Mouse (Mus musculus) brain, embryonic 14.5 days (tissue): ENCODE data around the gene Uba52. TPM values are rescaled to one million over a fixed set of nuclear protein-coding genes. Genes with fewer than 3 reads are reported as not detected.

ENCODE experiments used
- DNase-seq: peaks from one replicate; pipeline ENCODE4 v3.0.0-alpha.2; 2011; ENCODE audit warnings: low read depth
- CTCF ChIP-seq: fragments of 200-500 bp; IDR thresholded peaks from 2 replicates; pipeline ENCODE4 v1.5.1; 2012; ENCODE audit warnings: inconsistent platforms, mild to moderate bottlenecking, moderate library complexity, borderline replicate concordance; ENCODE audit not compliant: insufficient read depth, insufficient read length; ENCODE audit errors: extremely low read depth
- POLR2A ChIP-seq: fragments of 200-500 bp; IDR thresholded peaks from 2 replicates; pipeline ENCODE4 v1.6.1; 2012; ENCODE audit warnings: mild to moderate bottlenecking, inconsistent platforms, borderline replicate concordance; ENCODE audit not compliant: poor library complexity, insufficient read depth, insufficient read length, severe bottlenecking; ENCODE audit errors: extremely low read depth
- polyA plus RNA-seq: library from polyadenylated mRNA; depleted of rRNA; stranded (reverse); fragments of >200 nt; gene quantifications from 2 replicates; pipeline ENCODE4 v1.2.3, GENCODE M21; 2012; rRNA removed

Uba52 gene
- polyA plus RNA-seq, 1 experiment = 1,241 TPM

DNA sequence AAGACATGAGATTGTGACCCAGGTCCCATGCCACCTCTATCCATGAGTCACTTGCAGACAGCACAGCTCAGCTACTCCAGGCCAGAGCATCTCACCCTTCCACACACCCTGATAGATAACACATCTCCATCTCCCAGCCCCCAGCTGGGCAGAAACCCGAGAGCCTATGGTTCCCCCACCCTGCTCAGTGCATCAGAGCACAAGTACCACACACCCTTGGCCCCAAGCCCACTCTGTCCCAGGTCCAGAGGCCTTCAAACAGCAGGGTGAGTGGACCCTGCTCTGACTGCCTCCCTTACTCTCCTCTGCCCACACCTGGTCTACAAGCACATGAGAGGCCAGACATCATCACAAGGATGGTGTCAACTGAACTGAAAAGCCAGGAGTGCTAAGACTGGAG is 42.7 kb downstream of the Uba52 start:
- no peak for TF ChIP-seq CTCF
- DNase-seq = no peak

DNA sequence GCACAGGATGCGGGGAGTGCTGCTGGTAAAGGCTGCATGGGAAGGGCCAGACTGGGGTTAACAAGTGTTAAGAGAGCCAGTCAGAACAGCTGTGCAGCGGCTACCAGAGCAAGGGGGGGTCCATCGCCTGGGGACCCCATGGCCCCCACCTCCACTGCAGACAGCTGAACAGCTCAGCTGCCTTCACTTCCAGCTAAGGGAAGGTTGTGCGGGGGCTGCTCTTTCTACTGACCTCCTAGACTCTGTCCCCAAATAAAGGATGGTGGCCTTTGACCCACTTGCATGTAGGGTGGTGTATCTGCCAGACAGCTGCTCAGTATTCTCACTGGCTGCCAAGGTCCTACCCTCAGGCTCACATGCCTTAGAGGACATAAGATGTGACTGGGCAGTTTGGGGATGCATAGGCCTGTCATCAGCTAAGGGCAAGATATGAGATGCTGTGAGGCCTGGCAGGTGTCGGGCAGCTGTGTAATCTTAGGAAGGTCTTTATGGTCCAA is 43.3 kb downstream of the Uba52 start:
- TF ChIP-seq POLR2A (no peak), CTCF (no peak)
- DNase-seq = no peak

DNA sequence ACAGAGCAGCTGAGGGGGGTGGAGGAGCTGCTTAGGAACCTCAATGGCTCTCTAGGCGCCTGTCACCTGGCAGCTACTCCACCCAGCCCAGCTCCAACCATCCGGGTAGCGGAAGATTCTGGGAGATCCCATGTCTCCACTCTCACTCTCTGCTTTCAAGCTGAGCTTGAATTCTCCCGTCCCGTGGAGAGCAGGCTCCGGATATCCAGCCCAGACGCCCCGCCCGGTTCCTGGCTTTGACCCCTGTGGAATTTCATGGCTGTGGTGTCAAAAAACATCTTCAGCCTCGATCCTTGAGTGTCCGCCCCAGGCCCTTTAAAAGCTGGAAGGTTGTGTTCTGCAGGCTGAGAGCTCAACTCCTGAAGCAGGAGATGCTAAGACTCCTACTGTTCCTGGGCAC is 43.8 kb downstream of the Uba52 start:
- DNase-seq = no peak

DNA sequence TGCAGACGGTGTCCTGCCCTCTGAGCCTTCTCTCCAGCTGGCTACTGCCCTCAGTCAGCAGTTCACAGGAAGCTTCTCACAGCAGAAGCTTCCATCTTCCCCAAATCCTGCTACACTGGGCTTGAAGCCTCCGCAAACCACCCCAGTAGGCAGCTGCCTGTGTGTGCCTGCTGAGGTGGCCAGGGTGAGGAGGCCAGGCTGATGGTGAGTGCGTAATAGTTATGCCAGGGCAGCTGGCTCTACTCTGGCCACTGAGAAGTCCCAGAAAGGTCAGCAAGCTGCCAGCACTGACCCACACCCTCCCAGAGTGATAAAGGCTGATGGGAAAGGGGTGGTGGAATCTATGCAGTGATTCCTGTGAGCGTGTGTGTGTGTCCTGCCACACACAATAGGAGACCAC is 44.3 kb downstream of the Uba52 start:
- no peak for DNase-seq
- TF ChIP-seq POLR2A (no peak), CTCF (no peak)

More for the DNA sequence above, 43.8 kb downstream of the Uba52 start:
- TF ChIP-seq CTCF (no peak), POLR2A (no peak)

DNA sequence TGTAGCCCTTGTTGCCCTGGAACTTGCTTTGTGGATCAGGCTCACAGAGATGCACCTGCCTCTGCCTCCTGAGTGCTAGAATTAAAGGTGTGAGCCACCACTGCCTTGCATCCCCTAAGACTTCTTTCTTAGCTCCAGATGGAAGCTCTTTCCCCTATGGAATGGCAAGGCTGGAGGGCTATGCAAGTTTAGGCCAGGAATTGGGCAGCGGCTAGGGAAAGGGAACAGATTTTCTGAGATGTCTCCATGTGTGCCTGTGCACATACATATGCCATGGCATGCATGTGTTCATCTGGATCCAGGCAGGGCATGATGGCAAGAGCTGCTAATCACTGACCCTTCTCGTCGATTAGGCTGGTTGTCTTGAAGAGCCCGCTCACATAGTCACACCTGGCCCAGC is 44.9 kb downstream of the Uba52 start:
- TF ChIP-seq POLR2A (no peak), CTCF (no peak)
- no peak for DNase-seq

DNA sequence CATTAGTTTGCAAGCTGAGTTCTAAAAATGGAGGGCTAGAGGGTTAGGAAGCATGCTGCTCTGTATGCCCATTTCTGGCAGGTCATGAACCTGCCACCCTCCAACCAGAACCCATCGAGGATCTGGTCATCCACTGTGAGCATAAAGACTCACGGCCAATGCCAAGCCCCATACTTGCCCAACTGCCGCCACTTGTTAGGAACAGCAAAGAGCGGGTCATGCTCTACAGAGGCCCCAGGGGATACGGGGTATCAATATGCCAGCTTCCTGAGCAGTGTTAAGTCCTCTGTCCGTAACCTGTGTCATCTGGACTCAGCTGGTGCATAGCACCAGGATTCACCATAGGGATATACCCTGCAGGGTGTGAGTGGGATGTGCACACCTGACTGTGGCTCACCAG is 46.4 kb downstream of the Uba52 start:
- DNase-seq = no peak
- no peak for TF ChIP-seq POLR2A

DNA sequence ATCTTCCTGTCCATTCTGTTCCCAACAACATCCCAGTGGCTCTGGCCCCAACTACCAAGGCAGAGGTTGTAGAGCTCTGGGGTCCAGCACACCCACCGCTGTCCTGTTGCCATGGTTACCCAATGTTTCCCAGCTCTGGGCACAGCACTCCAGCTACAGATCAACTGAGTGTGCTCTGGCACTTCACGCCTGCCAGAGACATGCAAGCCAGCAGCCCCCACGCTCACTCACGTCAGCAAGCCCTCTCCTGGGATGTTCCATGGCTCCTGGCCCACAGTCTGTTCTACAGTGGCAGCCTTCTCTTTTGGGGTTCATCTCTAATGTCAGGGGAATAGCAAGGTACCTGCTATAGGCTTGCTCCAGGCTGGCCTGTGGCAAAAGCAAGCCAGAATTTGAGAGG is 47.3 kb downstream of the Uba52 start:
- DNase-seq = no peak
- TF ChIP-seq CTCF (no peak), POLR2A (no peak)

DNA sequence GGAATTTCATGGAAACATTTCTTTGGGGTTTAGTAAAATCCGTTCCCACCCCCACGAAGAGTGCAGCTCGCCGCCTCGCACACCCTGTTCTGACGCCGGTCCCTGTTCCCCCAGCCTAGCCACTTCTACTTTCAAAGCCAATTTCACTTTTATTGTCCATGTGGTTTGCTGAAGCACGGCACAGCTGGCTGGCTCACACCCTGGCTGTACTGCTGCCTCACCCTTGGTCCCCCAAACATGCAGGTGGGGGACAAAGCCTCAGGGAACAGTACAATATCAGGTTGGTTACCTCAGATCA is 48.1 kb downstream of the Uba52 start:
- DNase-seq = no peak
- TF ChIP-seq CTCF = no peak

DNA sequence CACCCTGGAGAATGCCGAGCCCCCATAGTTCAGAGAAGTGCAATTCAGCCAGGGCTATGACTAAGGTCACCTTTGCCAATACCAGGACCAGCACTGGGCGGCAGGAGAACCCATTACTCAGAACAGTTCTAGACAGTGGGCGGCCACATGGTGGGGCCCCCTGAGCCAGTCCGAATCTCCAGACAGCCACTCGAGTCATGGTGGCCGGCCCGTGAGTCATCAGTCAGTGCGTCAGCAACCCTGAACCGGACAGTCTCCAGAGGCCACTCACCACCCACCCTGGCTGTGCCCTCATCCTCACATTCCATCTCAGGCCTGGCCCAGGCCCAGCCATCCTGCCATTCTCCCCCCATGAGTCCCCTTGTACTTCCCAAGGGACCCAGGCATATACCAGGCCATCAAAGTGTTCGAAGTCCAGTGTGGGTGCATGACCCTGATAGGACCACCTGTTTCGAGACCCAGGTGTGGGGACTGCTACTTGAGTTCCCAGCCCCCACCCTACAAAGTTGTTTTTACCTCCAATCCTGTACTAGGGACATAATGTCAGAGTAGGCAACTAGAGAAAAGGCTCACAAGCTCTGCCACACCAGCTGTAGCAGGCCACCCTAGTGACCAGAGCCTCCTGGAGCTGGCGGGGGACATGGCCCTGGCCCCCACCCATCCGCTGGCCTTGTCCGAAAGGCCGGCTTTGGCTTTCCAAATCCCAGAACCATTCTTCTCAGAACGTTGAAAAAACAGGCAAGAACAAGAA is 48.7 kb downstream of the Uba52 start:
- no peak for DNase-seq
- no peak for TF ChIP-seq POLR2A
- no peak for TF ChIP-seq CTCF

DNA sequence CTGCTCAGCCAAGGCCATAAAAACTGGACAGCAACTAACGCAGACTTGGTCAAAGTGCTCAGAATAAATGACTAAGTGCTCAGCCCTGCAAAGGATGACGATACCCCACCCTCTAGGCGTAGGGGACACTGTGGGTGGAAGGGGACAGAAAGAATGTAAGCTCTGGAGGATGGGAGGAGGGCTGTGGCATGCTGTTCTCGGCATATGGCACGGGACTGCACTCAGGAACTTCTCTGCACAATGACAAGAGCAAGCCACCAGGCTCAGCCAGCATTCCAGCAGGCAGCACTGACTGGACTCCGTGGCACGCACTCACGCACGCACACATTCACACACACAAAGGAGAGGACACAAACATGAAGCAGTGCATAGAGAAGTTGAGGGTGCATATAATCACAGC is 50.0 kb downstream of the Uba52 start:
- DNase-seq = no peak
- no peak for TF ChIP-seq POLR2A
- TF ChIP-seq CTCF = no peak

DNA sequence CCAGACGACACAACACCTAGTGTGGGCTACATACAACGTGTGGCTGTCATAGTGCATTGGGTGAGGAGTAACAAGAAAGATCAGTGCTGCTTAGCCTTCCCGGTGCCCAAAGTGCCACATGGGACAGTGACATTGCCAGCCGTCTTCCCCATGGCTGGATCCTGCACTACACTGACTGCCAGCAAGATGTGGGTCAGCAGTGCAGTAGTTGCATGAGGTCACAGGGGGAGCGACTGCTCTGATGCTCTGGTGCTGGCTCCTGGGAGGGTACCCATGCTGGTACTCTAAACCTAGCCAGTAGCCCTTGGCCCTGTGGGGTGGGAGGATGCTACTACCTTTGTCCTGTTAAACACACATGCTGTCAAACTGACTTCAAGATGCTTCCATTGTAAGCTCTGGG is 50.4 kb downstream of the Uba52 start:
- no peak for DNase-seq
- TF ChIP-seq CTCF = no peak
- TF ChIP-seq POLR2A = no peak

DNA sequence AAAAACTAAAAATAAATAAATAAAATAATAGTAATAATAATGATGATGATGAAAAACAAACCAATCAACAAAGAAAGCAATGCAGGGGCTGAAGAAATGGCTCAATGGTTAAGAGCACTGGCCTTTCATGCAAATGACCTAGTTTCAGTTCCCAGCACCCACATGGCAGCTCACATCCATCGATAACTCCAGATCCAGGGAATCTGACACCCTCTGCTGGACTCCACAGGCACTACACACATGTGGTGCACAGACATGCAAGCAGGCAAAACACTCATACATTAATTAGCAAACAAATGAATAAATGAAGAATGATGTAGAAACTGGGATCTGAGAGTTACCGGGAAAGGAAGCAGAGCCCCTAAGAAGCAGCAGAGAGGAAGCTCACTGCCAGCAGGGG is 51.0 kb downstream of the Uba52 start:
- TF ChIP-seq POLR2A = no peak
- TF ChIP-seq CTCF = no peak
- DNase-seq = no peak

DNA sequence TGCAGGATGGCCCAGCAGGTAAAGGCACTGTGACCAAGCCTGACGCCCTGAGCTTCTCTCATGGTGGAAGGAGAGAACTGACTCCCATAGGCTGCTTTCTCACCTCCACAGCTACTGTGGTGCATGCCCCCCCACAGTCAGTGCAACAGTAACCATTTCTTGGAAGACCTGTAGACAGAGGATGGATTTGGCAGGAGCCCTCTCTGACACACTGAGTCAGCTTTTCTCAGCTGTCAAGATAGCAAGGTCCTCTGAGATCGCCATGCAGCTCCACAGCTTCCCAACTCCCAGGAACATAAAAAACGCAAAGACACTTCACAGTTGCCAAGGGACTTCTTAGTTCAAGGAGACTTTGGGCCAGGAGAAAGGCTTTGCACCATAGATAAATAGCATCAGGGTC is 52.1 kb downstream of the Uba52 start:
- no peak for TF ChIP-seq CTCF
- TF ChIP-seq POLR2A = no peak

More for the DNA sequence above, 52.1 kb downstream of the Uba52 start:
- DNase-seq = no peak

Other genes starting within 250 kb of the Uba52 start
- 68.5 and 80.2 TPM in 2 replicates for gene Homer3, start 228.0 kb downstream of the Uba52 start, polyA plus RNA-seq
- gene Ddx49, start 208.3 kb downstream of the Uba52 start, polyA plus RNA-seq = 61.3 and 66.2 TPM in 2 replicates
- 263 and 350 TPM in 2 replicates for gene Cope, start 208.3 kb downstream of the Uba52 start, polyA plus RNA-seq
- 34.1 and 45.1 TPM in 2 replicates for gene Cers1, start 195.0 kb downstream of the Uba52 start, polyA plus RNA-seq
- gene Gdf1, start 181.0 kb downstream of the Uba52 start, polyA plus RNA-seq = 10.2 and 12.5 TPM in 2 replicates
- 20.5 and 40.3 TPM in 2 replicates for gene Upf1, start 157.5 kb downstream of the Uba52 start, polyA plus RNA-seq
- 0.12 and 0.64 TPM in 2 replicates for gene Comp, start 137.2 kb downstream of the Uba52 start, polyA plus RNA-seq
- gene Crtc1, start 71.2 kb downstream of the Uba52 start, polyA plus RNA-seq = 49.7 and 77.0 TPM in 2 replicates
- gene Klhl26, start 33.8 kb downstream of the Uba52 start, polyA plus RNA-seq = 46.7 and 50.6 TPM in 2 replicates
- 64.8 and 68.6 TPM in 2 replicates for gene Tmem59l, start 23.4 kb downstream of the Uba52 start, polyA plus RNA-seq
- gene Crlf1, start 17.6 kb downstream of the Uba52 start, polyA plus RNA-seq = 1.4 and 2.5 TPM in 2 replicates
- gene Rex1bd, start 4.0 kb downstream of the Uba52 start, polyA plus RNA-seq = 175 and 234 TPM in 2 replicates
- 485 and 597 TPM in 2 replicates for gene Fkbp8, start 16.9 kb upstream of the Uba52 start, polyA plus RNA-seq
- gene Kxd1, start 17.2 kb upstream of the Uba52 start, polyA plus RNA-seq = 44.5 and 52.0 TPM in 2 replicates
- 26.6 and 27.0 TPM in 2 replicates for gene Ell, start 28.7 kb upstream of the Uba52 start, polyA plus RNA-seq
- 165 and 231 TPM in 2 replicates for gene Isyna1, start 83.6 kb upstream of the Uba52 start, polyA plus RNA-seq
- gene Ssbp4, start 98.1 kb upstream of the Uba52 start, polyA plus RNA-seq = 202 and 236 TPM in 2 replicates
- gene Lrrc25, start 105.4 kb upstream of the Uba52 start, polyA plus RNA-seq = 1.4 TPM in 2 replicates
- gene Gdf15, start 121.7 kb upstream of the Uba52 start, polyA plus RNA-seq = 0.23 and 0.26 TPM in 2 replicates
- gene Pgpep1, start 149.6 kb upstream of the Uba52 start, polyA plus RNA-seq = 80.8 and 83.7 TPM in 2 replicates
- gene Lsm4, start 162.4 kb upstream of the Uba52 start, polyA plus RNA-seq = 159 and 208 TPM in 2 replicates
- 281 and 291 TPM in 2 replicates for gene Jund, start 188.1 kb upstream of the Uba52 start, polyA plus RNA-seq
- 0.10 and 0.23 TPM in 2 replicates for gene Iqcn, start 192.7 kb upstream of the Uba52 start, polyA plus RNA-seq
- not detected in 2 replicates for gene Gm3336, start 207.7 kb upstream of the Uba52 start, polyA plus RNA-seq
- 0.40 and 0.58 TPM in 2 replicates for gene Pde4c, start 212.9 kb upstream of the Uba52 start, polyA plus RNA-seq
- gene Rab3a, start 243.9 kb upstream of the Uba52 start, polyA plus RNA-seq = 468 and 475 TPM in 2 replicates